Mouse (Mus musculus) pancreas, adult 10 weeks (tissue): ENCODE results near the gene Cnga3. TPM values are rescaled to one million over a fixed set of nuclear protein-coding genes. Genes with fewer than 3 reads are reported as not detected.

Experiments used
- polyA plus RNA-seq: library from polyadenylated mRNA; stranded (reverse); fragments of 350-450 nt; fragmentation: Illumina TruSeq; extraction: RNeasy Lipid Tissue Mini Kit (QIAGEN cat#74804); gene quantifications from one replicate; pipeline ENCODE4 v1.2.3, GENCODE M21; 2015; ENCODE audit warnings: low read depth, low replicate concordance; ENCODE audit not compliant: insufficient read depth

Gene Cnga3
- polyA plus RNA-seq: not detected

DNA sequence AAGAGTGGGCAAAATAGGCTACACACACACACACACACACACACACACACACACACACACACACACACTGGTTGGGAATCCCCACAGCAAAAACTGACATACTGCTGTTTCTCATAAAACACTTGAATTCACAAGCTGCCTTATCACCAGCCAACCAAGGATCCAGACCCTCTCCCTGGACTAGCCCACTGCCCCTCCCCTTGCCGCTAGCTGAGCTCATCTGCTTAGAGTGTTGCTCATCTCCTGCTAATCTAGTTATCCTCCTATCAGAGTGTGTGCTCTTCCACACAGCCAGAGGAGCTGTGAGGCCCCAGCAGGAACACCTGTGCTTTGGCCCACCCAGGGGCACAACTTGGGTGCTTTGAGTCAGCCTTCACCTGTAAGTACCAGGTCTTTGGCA is at the start of gene Cnga3:
Cnga3 (plus strand) TSS at position 291 of the 400 bp plus-strand sequence.

DNA sequence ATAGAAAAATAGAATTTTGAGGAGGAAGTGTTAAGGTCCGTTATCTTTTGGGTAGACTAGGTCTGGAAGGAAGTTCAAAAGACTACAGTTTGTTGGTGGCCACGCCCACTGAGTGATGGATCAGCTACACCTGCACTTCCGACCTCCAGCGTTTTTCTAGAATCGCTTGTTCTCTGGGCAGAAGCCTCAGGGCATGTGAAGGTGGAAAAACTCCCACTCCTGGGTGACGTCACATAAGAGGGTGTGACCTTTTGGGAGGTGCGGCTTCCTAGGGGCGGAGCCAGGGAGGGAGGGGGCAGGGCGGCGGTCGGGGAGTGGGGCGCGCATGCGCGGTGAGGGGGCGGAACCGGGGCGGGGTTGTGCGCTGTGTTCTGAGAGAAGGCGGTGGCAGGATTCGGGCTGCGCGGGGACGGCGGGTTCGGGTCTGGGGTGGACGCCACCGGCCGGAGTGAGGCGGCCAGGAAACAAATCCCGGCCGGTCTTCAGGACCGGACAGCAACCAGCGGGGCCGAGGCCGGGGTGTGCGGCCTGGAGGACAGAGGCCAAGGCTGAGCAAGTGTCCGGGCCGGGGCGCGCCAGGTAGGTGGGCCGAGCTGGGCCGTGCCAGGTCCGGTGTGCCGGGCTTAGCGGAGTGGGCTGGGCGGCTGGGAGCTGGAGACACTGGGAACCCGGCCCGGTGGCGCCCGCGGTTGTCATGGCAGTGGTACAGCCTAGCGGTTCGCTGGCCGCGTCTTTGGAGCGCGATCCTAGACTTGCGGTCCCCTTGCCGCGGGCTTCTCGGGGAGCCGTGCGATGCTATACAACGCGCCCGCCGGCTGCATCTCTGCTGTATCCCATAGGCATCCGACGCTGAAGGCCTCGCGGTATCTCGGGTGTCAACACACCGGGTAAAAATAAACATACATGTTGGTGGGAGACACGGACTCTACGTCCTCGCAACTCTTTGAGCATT is 85.6 kb downstream of the Cnga3 start, which contains the start of gene Inpp4a:
Inpp4a (plus strand) TSS at position 326 of the 952 bp plus-strand sequence.

Other genes with a start within 250 kb of the Cnga3 start
- 4.1 TPM for gene Vwa3b, start 187.8 kb upstream of the Cnga3 start, polyA plus RNA-seq
- gene Inpp4a, start 85.4 kb downstream of the Cnga3 start, polyA plus RNA-seq: 7.3 TPM
- 8.1 TPM for gene Coa5, start 215.7 kb downstream of the Cnga3 start, polyA plus RNA-seq
- gene Unc50, start 215.7 kb downstream of the Cnga3 start, polyA plus RNA-seq: 9.2 TPM